Mouse (Mus musculus) bone marrow, adult 2 months (tissue): ENCODE results near the gene Hibadh.

Experiments
- CTCF ChIP-seq: fragments of 200-500 bp; IDR thresholded peaks from 2 replicates; pipeline ENCODE4 v1.5.1; 2011; ENCODE audit warnings: low read length, control low read depth; ENCODE audit not compliant: control insufficient read depth, insufficient read depth
- POLR2A ChIP-seq: fragments of 200-500 bp; IDR thresholded peaks from 2 replicates; pipeline ENCODE4 v1.6.1; 2011; ENCODE audit warnings: low read depth, mild to moderate bottlenecking, control low read depth, low read length, borderline replicate concordance; ENCODE audit not compliant: control insufficient read depth

- TF ChIP-seq POLR2A (no peak), CTCF (no peak)
Measured at GRCm38 (mm10) chr6:52638471-52639185, 1.6 kb downstream of the Hibadh start.
